Mouse (Mus musculus) spleen, adult 2 months (tissue): ENCODE measurements around the gene Tnpo3.

ENCODE experiments used
- CTCF ChIP-seq: fragments of 200-500 bp; IDR thresholded peaks from 2 replicates; pipeline ENCODE4 v1.5.1; 2011; ENCODE audit warnings: mild to moderate bottlenecking, inconsistent platforms; ENCODE audit not compliant: insufficient read depth, insufficient read length, insufficient replicate concordance; ENCODE audit errors: extremely low read depth
- POLR2A ChIP-seq: fragments of 200-500 bp; IDR thresholded peaks from 2 replicates; pipeline ENCODE4 v1.6.1; 2011; ENCODE audit warnings: low read depth, low read length, inconsistent platforms

GRCm38 (mm10) chr6:29627756-29628155, 18.1 kb upstream of the Tnpo3 start:
- TF ChIP-seq CTCF (no peak), POLR2A (no peak)
